In genomic region chr13:25007115-25007514, GRCm38 (mm10) we compare ENCODE assay signal across 8 mouse cellular contexts. TPM values are rescaled to one million over a fixed set of nuclear protein-coding genes. Genes with fewer than 3 reads are reported as not detected.
DNase-seq lines count a peak whose midpoint lies in the region; ATAC-seq and TF ChIP-seq lines count a peak whose summit lies in the region.

No protein-coding gene starts in this region.

- TF ChIP-seq CTCF in liver, embryonic 14.5 days (IDR thresholded peaks at IDR 0.05; ENCODE audit: low read depth), result peak; percentile 59

- H3K9me3 ChIP-seq in forebrain, embryonic 13.5 days (replicated peaks), result no peaks in the 10 kb centered on the region
- peaks cover 6% of the 10 kb centered on the region; the same call in 1 of the 2 replicates for H3K9me3 ChIP-seq in forebrain, embryonic 10.5 days
- no peaks in the 10 kb centered on the region for H3K9me3 ChIP-seq in liver, embryonic 14.5 days (ENCODE audit: control insufficient read depth, low read length)
- H3K9me3 ChIP-seq in liver, embryonic 12.5 days (replicated peaks), result no peaks in the 10 kb centered on the region

- no peaks in the 10 kb centered on the region for H3K27me3 ChIP-seq in forebrain, embryonic 13.5 days
- H3K27me3 ChIP-seq in forebrain, embryonic 10.5 days (ENCODE audit: poor library complexity, severe bottlenecking), result no peaks in the 10 kb centered on the region
- no peaks in the 10 kb centered on the region for H3K27me3 ChIP-seq in liver, embryonic 14.5 days (ENCODE audit: control insufficient read depth, insufficient read depth, low read length)
- no peaks in the 10 kb centered on the region for H3K27me3 ChIP-seq in liver, embryonic 12.5 days (replicated peaks)

- H3K4me3 ChIP-seq in forebrain, embryonic 13.5 days, result no peak overlapping the region
- no peak overlapping the region for H3K4me3 ChIP-seq in forebrain, embryonic 10.5 days
- H3K4me3 ChIP-seq in liver, embryonic 14.5 days (ENCODE audit: insufficient read depth in 1 of 2, low read depth in 2 of 2, low read length in 2 of 2), result no peak overlapping the region
- no peak overlapping the region for H3K4me3 ChIP-seq in liver, embryonic 12.5 days

- H3K4me1 ChIP-seq in forebrain, embryonic 13.5 days, result no peaks in the 10 kb centered on the region
- no peaks in the 10 kb centered on the region for H3K4me1 ChIP-seq in forebrain, embryonic 10.5 days
- H3K4me1 ChIP-seq in liver, embryonic 14.5 days (replicated peaks; ENCODE audit: control insufficient read depth in 2 of 2, insufficient read depth in 2 of 2, low read length in 1 of 2), result no peaks in the 10 kb centered on the region
- H3K4me1 ChIP-seq in liver, embryonic 12.5 days, result no peaks in the 10 kb centered on the region

- intact Hi-C loops in heart, postnatal 10 days (cut with DNase I), result no loop called here

- peaks cover 31% of the 10 kb centered on the region for H3K36me3 ChIP-seq in forebrain, embryonic 13.5 days (ENCODE audit: poor library complexity, severe bottlenecking)
- peaks cover 44% of the 10 kb centered on the region for H3K36me3 ChIP-seq in forebrain, embryonic 10.5 days (replicated peaks)
- peaks cover 4% of the 10 kb centered on the region; the same call in 1 of the 2 replicates for H3K36me3 ChIP-seq in liver, embryonic 14.5 days (replicated peaks; ENCODE audit: control insufficient read depth, insufficient read depth, low read depth)
- peaks cover 41% of the 10 kb centered on the region for H3K36me3 ChIP-seq in liver, embryonic 12.5 days

- DNase-seq in forebrain, embryonic 10.5 days (ENCODE audit: extremely low spot score, low spot score), result no peak
- no peak for DNase-seq in liver, embryonic 14.5 days (ENCODE audit: low read depth in 3 of 3, low spot score in 3 of 3)
- DNase-seq in heart, postnatal 10 days, result peak; percentile 47 to 62
- DNase-seq in urinary bladder, postnatal 4 days (ENCODE audit: low spot score in 2 of 2), result no peak

- H3K27ac ChIP-seq in forebrain, embryonic 13.5 days, result no peak overlapping the region
- H3K27ac ChIP-seq in forebrain, embryonic 10.5 days, result no peak overlapping the region
- no peak overlapping the region for H3K27ac ChIP-seq in liver, embryonic 14.5 days
- no peak overlapping the region for H3K27ac ChIP-seq in liver, embryonic 12.5 days

- ATAC-seq in forebrain, embryonic 13.5 days, result 0 out of 2 replicates have a peak, but pooled peaks have one; percentile 21
- ATAC-seq in liver, embryonic 14.5 days (ENCODE audit: insufficient read depth), result no peak
- no peak for ATAC-seq in liver, embryonic 12.5 days
- peak; percentile 43 for ATAC-seq in activated CD4-positive, CD25-positive, alpha-beta regulatory T cell, adult 4 months
- ATAC-seq in megakaryocyte progenitor cell, adult 5-6 weeks (replicated peaks; ENCODE audit: poor library complexity), result peak; percentile 54

- no peak overlapping the region for H3K4me2 ChIP-seq in forebrain, embryonic 13.5 days
- no peak overlapping the region for H3K4me2 ChIP-seq in liver, embryonic 14.5 days (ENCODE audit: low read depth)
- H3K4me2 ChIP-seq in liver, embryonic 12.5 days, result no peak overlapping the region

- WGBS in forebrain, embryonic 13.5 days, result 87% methylated on average over 8 of the region's 8 CpGs
- 85% methylated on average over 8 of the region's 8 CpGs for whole genome bisulfite sequencing in forebrain, embryonic 10.5 days
- WGBS in liver, embryonic 14.5 days (ENCODE audit: insufficient replicate concordance), result 69% methylated on average over 6 of the region's 8 CpGs
- 66% methylated on average over 8 of the region's 8 CpGs for WGBS in liver, embryonic 12.5 days (ENCODE audit: insufficient replicate concordance)

- H3K9ac ChIP-seq in forebrain, embryonic 13.5 days, result no peak overlapping the region
- no peak overlapping the region for H3K9ac ChIP-seq in liver, embryonic 14.5 days (replicated peaks)
- H3K9ac ChIP-seq in liver, embryonic 12.5 days, result no peak overlapping the region

- TF ChIP-seq EP300 in liver, embryonic 14.5 days (IDR thresholded peaks at IDR 0.05; ENCODE audit: low read depth), result no peak

RNA-seq across cellular contexts. Expression of gene Mrs2, which starts 13.1 kb away (rescaled TPM):
- 13.8 and 17.3 TPM in 2 replicates for polyA plus RNA-seq in forebrain, embryonic 13.5 days (2015; fragmentation: Nextera tagmentation; extraction: Ambion mirVana)
- 18.9 and 21.0 TPM in 2 replicates for polyA plus RNA-seq in forebrain, embryonic 10.5 days (2016; fragmentation: Nextera tagmentation; extraction: Ambion mirVana)
- 4.9 and 8.4 TPM in 2 replicates for polyA plus RNA-seq in liver, embryonic 14.5 days (2012; rRNA removed)
- 16.6 and 17.7 TPM in 2 replicates for polyA plus RNA-seq in liver, embryonic 14.5 days (2014; fragmentation: Nextera tagmentation; extraction: Ambion mirVana)
- polyA plus RNA-seq in liver, embryonic 12.5 days (2016; fragmentation: Nextera tagmentation; extraction: Ambion mirVana), result 18.3 and 18.7 TPM in 2 replicates
- polyA plus RNA-seq in activated CD4-positive, CD25-positive, alpha-beta regulatory T cell, adult 4 months (2017; shearing (Covaris generic)), result 1 to 10 TPM; 5.6 to 5.7 TPM
- 10 to 100 TPM; 46.7 to 60.0 TPM for total RNA-seq in heart, postnatal 10 days (2021)
- 20.8 and 31.7 TPM in 2 replicates for total RNA-seq in megakaryocyte progenitor cell, adult 5-6 weeks (2015)
- total RNA-seq in megakaryocyte progenitor cell, adult 5-6 weeks (2017), result 11.7 and 12.2 TPM in 2 replicates

RNA-seq across cellular contexts. Expression of gene Dcdc2a, which starts 48.7 kb away (rescaled TPM):
- 1.9 and 2.1 TPM in 2 replicates for polyA plus RNA-seq in forebrain, embryonic 13.5 days (2015; fragmentation: Nextera tagmentation; extraction: Ambion mirVana)
- 1.5 and 2.1 TPM in 2 replicates for polyA plus RNA-seq in forebrain, embryonic 10.5 days (2016; fragmentation: Nextera tagmentation; extraction: Ambion mirVana)
- 0.03 and 0.08 TPM in 2 replicates for polyA plus RNA-seq in liver, embryonic 14.5 days (2012; rRNA removed)
- polyA plus RNA-seq in liver, embryonic 14.5 days (2014; fragmentation: Nextera tagmentation; extraction: Ambion mirVana), result 0.27 TPM in 1 of 2 replicates, not detected in the other
- 0.13 and 0.15 TPM in 2 replicates for polyA plus RNA-seq in liver, embryonic 12.5 days (2016; fragmentation: Nextera tagmentation; extraction: Ambion mirVana)
- not detected for polyA plus RNA-seq in activated CD4-positive, CD25-positive, alpha-beta regulatory T cell, adult 4 months (2017; shearing (Covaris generic))
- total RNA-seq in heart, postnatal 10 days (2021), result under 1 TPM in 1 of 2 experiments, not detected in 1; 0.14 TPM
- total RNA-seq in megakaryocyte progenitor cell, adult 5-6 weeks (2015), result not detected in 2 replicates
- total RNA-seq in megakaryocyte progenitor cell, adult 5-6 weeks (2017), result not detected in 2 replicates

Comparison
In these comparisons a context has a peak if more than half of its experiments do, and no peak if none do; other contexts are left out.
1. ATAC-seq: peak in forebrain, embryonic 13.5 days (single experiment), activated CD4-positive, CD25-positive, alpha-beta regulatory T cell, adult 4 months (single experiment) and megakaryocyte progenitor cell, adult 5-6 weeks (single experiment); none in liver, embryonic 14.5 days (single experiment) and liver, embryonic 12.5 days (single experiment).
2. DNase-seq: peak in heart, postnatal 10 days (2 of 2); none in forebrain, embryonic 10.5 days (single experiment), liver, embryonic 14.5 days (0 of 3) and urinary bladder, postnatal 4 days (0 of 2).